Mouse (Mus musculus): ENCODE data around the gene Gk5. TPM values are rescaled to one million over a fixed set of nuclear protein-coding genes. Genes with fewer than 3 reads are reported as not detected.
A peak's percentile ranks its signal among the peaks of the same experiment; 100 is the strongest.

Gk5 gene
- polyA plus RNA-seq, 1 experiment from 2014 or later = 1.9 TPM

- H3K27me3 ChIP-seq = no peaks in the 10 kb centered on the region
- ChIA-PET CTCF (no interaction called here), POLR2A (no interaction called here)
- DNase-seq (ENCODE audit: low read depth, low spot score) (no peak), ATAC-seq (no peak)
- in situ Hi-C loops (cut with MboI; ENCODE audit: low pct_unique_long_range_greater_than_20kb) = no loop called here
- no peak for TF ChIP-seq CTCF (IDR thresholded peaks at IDR 0.05)
These were observed 2.4 kb upstream of the Gk5 start for GRCm38 (mm10) chr9:96116801-96117200.

- ATAC-seq (no peak), DNase-seq (ENCODE audit: low read depth, low spot score) (no peak)
- in situ Hi-C loops (cut with MboI; ENCODE audit: low pct_unique_long_range_greater_than_20kb) = no loop called here
- no peak for TF ChIP-seq CTCF (IDR thresholded peaks at IDR 0.05)
- CTCF ChIA-PET = interaction anchor here (0.5 kb wide), 1 partner anchor 50 kb away, joined by 3 read pairs; no protein-coding TSS in a partner anchor
- no peaks in the 10 kb centered on the region for H3K27me3 ChIP-seq
- POLR2A ChIA-PET = interaction anchor here (0.6 kb wide), 1 partner anchor 25 kb away, joined by 6 read pairs; no protein-coding TSS in a partner anchor
These were observed 946 bp upstream of the Gk5 start for GRCm38 (mm10) chr9:96118216-96118615.

- CTCF ChIA-PET = interaction anchor here (0.9 kb wide), 1 partner anchor 8 kb away, joined by 3 read pairs; no protein-coding TSS in a partner anchor
- no peaks in the 10 kb centered on the region for H3K27me3 ChIP-seq
- DNase-seq (ENCODE audit: low read depth, low spot score) (no peak), ATAC-seq (no peak)
- peak; percentile 41 for TF ChIP-seq CTCF (IDR thresholded peaks at IDR 0.05)
- POLR2A ChIA-PET = no interaction called here
- in situ Hi-C loops (cut with MboI; ENCODE audit: low pct_unique_long_range_greater_than_20kb) = no loop called here
These were observed 8.8 kb downstream of the Gk5 start for GRCm38 (mm10) chr9:96127972-96128371.

- ATAC-seq (no peak), DNase-seq (ENCODE audit: low read depth, low spot score) (no peak)
- no peak for TF ChIP-seq CTCF (IDR thresholded peaks at IDR 0.05)
- in situ Hi-C loops (cut with MboI; ENCODE audit: low pct_unique_long_range_greater_than_20kb) = no loop called here
- ChIA-PET POLR2A (no interaction called here), CTCF (interaction anchor here (1.1 kb wide), 1 partner anchor 15 kb away, joined by 3 read pairs; no protein-coding TSS in a partner anchor)
- no peaks in the 10 kb centered on the region for H3K27me3 ChIP-seq
These were observed 13.9 kb downstream of the Gk5 start for GRCm38 (mm10) chr9:96132956-96133603.

- in situ Hi-C loops (cut with MboI; ENCODE audit: low pct_unique_long_range_greater_than_20kb) = no loop called here
- CTCF ChIA-PET = interaction anchor here (1.0 kb wide), 1 partner anchor 77 kb away, joined by 3 read pairs; no protein-coding TSS in a partner anchor
- DNase-seq (ENCODE audit: low read depth, low spot score) (no peak), ATAC-seq (no peak)
- no peak for TF ChIP-seq CTCF (IDR thresholded peaks at IDR 0.05)
- no peaks in the 10 kb centered on the region for H3K27me3 ChIP-seq
- POLR2A ChIA-PET = no interaction called here
These were observed 15.3 kb downstream of the Gk5 start for GRCm38 (mm10) chr9:96134470-96134869.

GRCm38 (mm10) chr9:96134916-96135315, 15.8 kb downstream of the Gk5 start:
- CTCF ChIA-PET = interaction anchor here (1.0 kb wide), 1 partner anchor 78 kb away, joined by 3 read pairs; no protein-coding TSS in a partner anchor
- no peaks in the 10 kb centered on the region for H3K27me3 ChIP-seq
- no peak for TF ChIP-seq CTCF (IDR thresholded peaks at IDR 0.05)
- peak; percentile 86 for ATAC-seq
- POLR2A ChIA-PET = no interaction called here
- in situ Hi-C loops (cut with MboI; ENCODE audit: low pct_unique_long_range_greater_than_20kb) = no loop called here
- DNase-seq (ENCODE audit: low read depth, low spot score) = no peak

GRCm38 (mm10) chr9:96135461-96135860, 16.3 kb downstream of the Gk5 start:
- DNase-seq (ENCODE audit: low read depth, low spot score) (no peak), ATAC-seq (no peak)
- ChIA-PET CTCF (no interaction called here), POLR2A (no interaction called here)
- in situ Hi-C loops (cut with MboI; ENCODE audit: low pct_unique_long_range_greater_than_20kb) = no loop called here
- H3K27me3 ChIP-seq = no peaks in the 10 kb centered on the region
- TF ChIP-seq CTCF (IDR thresholded peaks at IDR 0.05) = no peak

GRCm38 (mm10) chr9:96138958-96139357, 19.8 kb downstream of the Gk5 start:
- in situ Hi-C loops (cut with MboI; ENCODE audit: low pct_unique_long_range_greater_than_20kb) = no loop called here
- POLR2A ChIA-PET = no interaction called here
- no peak for DNase-seq (ENCODE audit: low read depth, low spot score)
- CTCF ChIA-PET = no interaction called here
- TF ChIP-seq CTCF (IDR thresholded peaks at IDR 0.05) = no peak
- no peak for ATAC-seq
- H3K27me3 ChIP-seq = no peaks in the 10 kb centered on the region

GRCm38 (mm10) chr9:96139876-96140275, 20.7 kb downstream of the Gk5 start:
- ChIA-PET CTCF (no interaction called here), POLR2A (no interaction called here)
- no peaks in the 10 kb centered on the region for H3K27me3 ChIP-seq
- in situ Hi-C loops (cut with MboI; ENCODE audit: low pct_unique_long_range_greater_than_20kb) = no loop called here
- TF ChIP-seq CTCF (IDR thresholded peaks at IDR 0.05) = no peak
- DNase-seq (ENCODE audit: low read depth, low spot score) = no peak
- ATAC-seq = no peak

- DNase-seq (ENCODE audit: low read depth, low spot score) = no peak
- POLR2A ChIA-PET = interaction anchor here (0.6 kb wide), 1 partner anchor 357 kb away, joined by 3 read pairs; no protein-coding TSS in a partner anchor
- CTCF ChIA-PET = interaction anchor here (1.2 kb wide), 1 partner anchor 22 kb away, joined by 3 read pairs; the partner anchor contains the start of gene Gk5
- H3K27me3 ChIP-seq = no peaks in the 10 kb centered on the region
- ATAC-seq = no peak
- TF ChIP-seq CTCF (IDR thresholded peaks at IDR 0.05) = no peak
- in situ Hi-C loops (cut with MboI; ENCODE audit: low pct_unique_long_range_greater_than_20kb) = no loop called here
These were observed 21.8 kb downstream of the Gk5 start for GRCm38 (mm10) chr9:96140931-96141330.

GRCm38 (mm10) chr9:96142499-96142898, 23.3 kb downstream of the Gk5 start:
- DNase-seq (ENCODE audit: low read depth, low spot score) (no peak), ATAC-seq (no peak)
- no peaks in the 10 kb centered on the region for H3K27me3 ChIP-seq
- POLR2A ChIA-PET = no interaction called here
- in situ Hi-C loops (cut with MboI; ENCODE audit: low pct_unique_long_range_greater_than_20kb) = no loop called here
- TF ChIP-seq CTCF (IDR thresholded peaks at IDR 0.05) = no peak
- CTCF ChIA-PET = interaction anchor here (0.7 kb wide), 1 partner anchor 24 kb away, joined by 3 read pairs; no protein-coding TSS in a partner anchor

Data from Patski (cell line).